Mouse (Mus musculus): ENCODE measurements around the gene Lmod2. TPM values are rescaled to one million over a fixed set of nuclear protein-coding genes. Genes with fewer than 3 reads are reported as not detected.

The Lmod2 gene
- polyA plus RNA-seq, 1 experiment: 0.16 TPM

GRCm38 (mm10) chr6:24642960-24643359 lies 45.4 kb downstream of the Lmod2 start:
- DNase-seq (ENCODE audit: low read depth): no peak

- DNase-seq (ENCODE audit: low read depth): no peak
These were observed 47.9 kb downstream of the Lmod2 start for GRCm38 (mm10) chr6:24645346-24646053.

- no peak for DNase-seq (ENCODE audit: low read depth)
These were observed 49.6 kb downstream of the Lmod2 start for GRCm38 (mm10) chr6:24647103-24647691.

DNA sequence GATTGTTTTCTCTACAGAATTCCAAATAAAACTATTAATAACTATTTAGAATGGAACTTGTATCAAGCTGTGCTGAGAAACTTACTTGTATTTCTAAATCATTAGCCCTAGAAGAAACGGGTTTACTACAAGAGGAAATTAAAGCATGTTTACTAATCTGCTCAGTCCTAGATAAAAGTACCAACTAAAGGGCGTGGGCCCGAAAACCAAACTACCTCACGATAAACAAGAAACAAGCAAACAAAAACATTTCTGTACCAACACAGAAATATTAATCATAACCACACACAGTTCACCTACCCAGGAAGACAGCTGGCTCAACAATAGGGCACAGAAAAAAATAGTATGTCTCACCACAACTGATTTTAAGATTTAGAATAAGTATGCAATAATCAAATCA lies 50.8 kb downstream of the Lmod2 start:
- DNase-seq (ENCODE audit: low read depth): no peak

DNA sequence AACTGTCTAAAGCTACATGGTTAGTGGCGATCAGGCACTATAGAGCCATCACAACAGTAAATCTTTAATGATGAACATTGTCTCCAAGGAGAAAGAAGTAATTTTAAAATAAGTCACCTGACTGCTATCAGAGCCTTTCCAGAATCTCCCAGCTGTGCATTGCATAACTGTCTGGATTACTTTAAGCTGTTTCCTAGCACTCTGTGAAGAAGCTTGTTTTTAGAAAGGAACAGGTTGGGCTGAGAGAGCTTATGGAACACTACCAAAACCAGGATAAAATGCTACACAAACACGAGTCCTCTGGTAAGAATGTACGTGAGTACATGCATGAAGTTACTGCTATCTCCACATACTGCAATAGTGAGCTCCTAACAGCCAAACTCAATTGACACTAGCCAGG lies 53.2 kb downstream of the Lmod2 start:
- no peak for DNase-seq (ENCODE audit: low read depth)

GRCm38 (mm10) chr6:24651538-24651937 lies 54.0 kb downstream of the Lmod2 start:
- no peak for DNase-seq (ENCODE audit: low read depth)

Other genes starting within 250 kb of the Lmod2 start
- gene Iqub, start 82.7 kb upstream of the Lmod2 start, polyA plus RNA-seq (2012; rRNA removed): 0.23 and 0.30 TPM in 2 replicates
- gene Ndufa5, start 69.7 kb upstream of the Lmod2 start, polyA plus RNA-seq (2012; rRNA removed): 4.0 and 4.6 TPM in 2 replicates
- 0.36 and 0.41 TPM in 2 replicates for gene Asb15, start 69.6 kb upstream of the Lmod2 start, polyA plus RNA-seq (2012; rRNA removed)
- 21.8 and 57.0 TPM in 2 replicates for gene Wasl, start 67.2 kb downstream of the Lmod2 start, polyA plus RNA-seq (2012; rRNA removed)
- gene Hyal6, start 135.5 kb downstream of the Lmod2 start, polyA plus RNA-seq (2012; rRNA removed): 0.06 TPM in 1 of 2 replicates, not detected in the other
- gene Hyal4, start 150.6 kb downstream of the Lmod2 start, polyA plus RNA-seq (2012; rRNA removed): not detected in 2 replicates
- gene Spam1, start 193.4 kb downstream of the Lmod2 start, polyA plus RNA-seq (2012; rRNA removed): not detected in 2 replicates